Mouse (Mus musculus) right cerebral cortex, postnatal 25 days (tissue): ENCODE data around the gene Psapl1.
A peak's percentile ranks its signal among the peaks of the same experiment; 100 is the strongest.
"Not testable (repeated sequence)": the region's sequence is repeated elsewhere in the genome, so short reads cannot be mapped to it uniquely, and the experiment has no call there.

Experiments used
- DNase-seq: peaks from one replicate; pipeline ENCODE4 v3.0.0; 2022

Gene Psapl1

GRCm38 (mm10) chr5:36205397-36205796, 1.6 kb downstream of the Psapl1 start:
- DNase-seq: no peak

GRCm38 (mm10) chr5:36208803-36209202, 5.0 kb downstream of the Psapl1 start:
- no peak for DNase-seq

- DNase-seq: peak; percentile 92
Observed at GRCm38 (mm10) chr5:36213310-36213709, 9.5 kb downstream of the Psapl1 start.

- no peak for DNase-seq
Observed at GRCm38 (mm10) chr5:36220105-36220504, 16.3 kb downstream of the Psapl1 start.

DNA sequence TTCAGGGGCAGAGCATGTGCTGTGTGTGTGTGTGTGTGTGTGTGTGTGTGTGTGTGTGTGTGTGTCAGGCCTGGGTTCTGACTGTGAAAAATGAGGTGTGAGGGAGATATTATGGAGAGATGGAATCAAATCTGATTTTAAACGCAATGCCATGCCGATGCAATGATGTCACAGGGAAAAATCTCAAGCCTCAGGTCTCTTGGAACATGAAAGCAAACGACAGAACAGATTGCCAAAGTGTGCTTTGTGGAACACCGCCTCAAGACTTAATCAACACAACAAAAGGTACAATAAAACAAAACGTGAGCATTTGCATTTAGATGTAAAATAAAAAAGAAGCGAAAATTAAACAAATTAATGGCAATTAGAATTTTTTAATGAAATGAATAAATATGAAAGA, 16.8 kb downstream of the Psapl1 start:
- DNase-seq: no peak

- peak; percentile 49 for DNase-seq
Observed at GRCm38 (mm10) chr5:36223787-36224186, 20.0 kb downstream of the Psapl1 start.

- DNase-seq: no peak
Observed at GRCm38 (mm10) chr5:36225855-36226254, 22.0 kb downstream of the Psapl1 start.

DNA sequence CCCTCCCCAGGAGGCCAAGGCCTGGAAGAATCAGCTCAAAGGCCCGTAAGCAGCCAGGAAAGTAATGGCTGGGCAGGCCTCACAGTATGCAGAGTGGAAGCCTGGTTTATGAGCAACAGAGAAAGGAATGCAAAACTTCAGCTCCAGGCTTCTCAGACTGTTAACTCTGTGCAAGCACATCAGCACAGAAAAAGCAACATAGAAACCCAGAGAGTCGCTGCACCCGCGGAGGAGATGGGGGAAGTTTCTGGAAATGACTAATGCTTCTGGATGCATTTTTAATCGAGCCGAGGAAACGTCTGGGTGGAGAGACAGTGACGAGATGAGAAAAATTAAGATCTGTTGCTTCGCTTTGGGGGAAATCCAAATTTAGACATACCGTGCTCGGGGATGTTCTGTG, 22.5 kb downstream of the Psapl1 start:
- peak; percentile 50 for DNase-seq

GRCm38 (mm10) chr5:36228405-36229370, 24.9 kb downstream of the Psapl1 start:
- DNase-seq: no peak

- no peak for DNase-seq
Observed at GRCm38 (mm10) chr5:36230301-36230780, 26.5 kb downstream of the Psapl1 start.

GRCm38 (mm10) chr5:36237526-36237925, 33.7 kb downstream of the Psapl1 start:
- not testable (repeated sequence) for DNase-seq

- no peak for DNase-seq
Observed at GRCm38 (mm10) chr5:36248022-36248421, 44.2 kb downstream of the Psapl1 start.

GRCm38 (mm10) chr5:36252746-36253504, 49.1 kb downstream of the Psapl1 start:
- no peak for DNase-seq

- no peak for DNase-seq
Observed at GRCm38 (mm10) chr5:36254642-36255516, 51.1 kb downstream of the Psapl1 start.
